Mouse (Mus musculus): ENCODE data around the gene Crtc2. TPM values are rescaled to one million over a fixed set of nuclear protein-coding genes. Genes with fewer than 3 reads are reported as not detected.
A peak's percentile ranks its signal among the peaks of the same experiment; 100 is the strongest.
"Not testable (repeated sequence)": the region's sequence is repeated elsewhere in the genome, so short reads cannot be mapped to it uniquely, and the experiment has no call there.

Gene Crtc2
- total RNA-seq, 2 experiments from 2014 or later: 38.3 to 49.5 TPM

DNA sequence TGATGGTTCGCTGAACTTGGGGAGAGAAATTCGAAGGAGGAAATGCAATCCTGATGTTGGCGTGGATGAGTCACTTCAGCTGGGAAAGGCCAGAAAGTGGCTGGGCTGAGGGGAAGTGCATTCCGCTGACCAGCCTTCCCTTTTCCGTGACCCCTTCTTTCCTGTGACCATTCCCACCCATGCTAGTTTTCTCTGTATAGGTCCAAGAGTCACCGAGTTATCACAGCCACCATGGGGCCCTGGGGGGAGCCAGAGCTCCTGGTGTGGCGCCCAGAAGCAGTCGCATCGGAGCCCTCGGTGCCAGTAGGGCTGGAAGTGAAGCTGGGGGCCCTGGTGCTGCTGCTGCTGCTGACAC lies 5.2 kb upstream of the Crtc2 start:
- Histone ChIP-seq H3K4me3 (peak overlapping the region; percentile 99), H3K27ac (peak overlapping the region; percentile 98)
- TF ChIP-seq CTCF (conservative IDR thresholded peaks at IDR 0.05): no peak
- DNase-seq (ENCODE audit: low spot score in 2 of 2): no peak

GRCm38 (mm10) chr3:90250791-90251190 lies 3.2 kb upstream of the Crtc2 start:
- TF ChIP-seq CTCF (conservative IDR thresholded peaks at IDR 0.05): no peak
- H3K27ac ChIP-seq: peak overlapping the region; percentile 53; the same call in 1 of the 2 replicates
- H3K4me3 ChIP-seq: no peak overlapping the region
- DNase-seq (ENCODE audit: low spot score in 2 of 2): no peak

DNA sequence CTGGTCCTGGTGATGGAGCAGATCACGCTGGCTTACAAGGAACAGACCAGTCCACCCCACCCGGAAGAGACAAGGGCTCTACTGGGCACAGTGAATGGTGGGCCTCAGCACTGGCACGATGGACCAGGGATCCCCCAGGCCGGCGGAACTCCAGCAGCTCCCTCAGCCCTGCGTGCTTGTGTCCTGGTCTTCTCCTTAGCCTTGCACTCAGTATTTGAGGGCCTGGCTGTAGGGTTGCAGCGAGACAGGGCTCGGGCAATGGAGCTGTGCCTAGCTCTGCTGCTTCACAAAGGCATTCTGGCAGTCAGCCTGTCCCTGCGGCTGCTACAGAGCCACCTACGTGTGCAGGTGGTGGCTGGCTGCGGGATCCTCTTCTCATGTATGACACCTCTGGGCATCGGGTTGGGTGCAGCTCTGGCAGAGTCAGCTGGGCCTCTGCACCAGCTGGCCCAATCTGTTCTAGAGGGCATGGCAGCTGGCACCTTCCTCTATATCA lies 2.2 kb upstream of the Crtc2 start:
- DNase-seq (ENCODE audit: low spot score in 2 of 2); H3K4me3 ChIP-seq: not testable (repeated sequence)

GRCm38 (mm10) chr3:90252659-90253058 lies 1.3 kb upstream of the Crtc2 start:
- not testable (repeated sequence) for H3K4me3 ChIP-seq; H3K27ac ChIP-seq; DNase-seq (ENCODE audit: low spot score in 2 of 2)

More for the DNA sequence above, 2.2 kb upstream of the Crtc2 start:
- peak overlapping the region; percentile 53; the same call in 1 of the 2 replicates for H3K27ac ChIP-seq

DNA sequence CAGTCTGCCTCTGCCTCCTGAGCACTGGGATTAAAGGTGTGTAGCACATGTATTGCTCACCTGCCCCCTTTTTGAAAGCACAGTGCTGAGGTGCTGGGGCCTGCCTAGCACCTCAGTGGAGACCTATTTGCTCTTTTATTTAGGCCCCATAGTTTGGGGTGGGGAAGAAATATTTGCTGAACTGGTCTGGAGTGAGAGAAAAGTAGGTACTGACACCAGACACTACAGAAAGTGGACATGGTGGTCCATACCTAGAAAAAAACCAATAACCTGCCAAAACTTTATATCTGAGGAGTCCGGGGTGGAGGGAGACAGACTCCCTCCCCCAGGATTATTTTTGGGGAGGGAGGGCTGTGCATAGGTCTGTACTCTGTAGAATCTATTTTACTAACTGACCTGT lies 789 bp upstream of the Crtc2 start:
- not testable (repeated sequence) for DNase-seq (ENCODE audit: low spot score in 2 of 2); H3K4me3 ChIP-seq
- H3K27ac ChIP-seq: peak overlapping the region; percentile 10; the same call in 1 of the 2 replicates

GRCm38 (mm10) chr3:90254419-90255193 lies 643 bp downstream of the Crtc2 start:
- Histone ChIP-seq H3K27ac (peak overlapping the region; percentile 95), H3K4me3 (peak overlapping the region; percentile 97)
- no peak for TF ChIP-seq CTCF (conservative IDR thresholded peaks at IDR 0.05)
- DNase-seq (ENCODE audit: low spot score in 2 of 2): no peak

- TF ChIP-seq CTCF (conservative IDR thresholded peaks at IDR 0.05): no peak
- H3K4me3 ChIP-seq: peak overlapping the region; percentile 97
- H3K27ac ChIP-seq: peak overlapping the region; percentile 95; the same call in 1 of the 2 replicates
- no peak for DNase-seq (ENCODE audit: low spot score in 2 of 2)
These were observed 1.2 kb downstream of the Crtc2 start for GRCm38 (mm10) chr3:90255194-90255565.

DNA sequence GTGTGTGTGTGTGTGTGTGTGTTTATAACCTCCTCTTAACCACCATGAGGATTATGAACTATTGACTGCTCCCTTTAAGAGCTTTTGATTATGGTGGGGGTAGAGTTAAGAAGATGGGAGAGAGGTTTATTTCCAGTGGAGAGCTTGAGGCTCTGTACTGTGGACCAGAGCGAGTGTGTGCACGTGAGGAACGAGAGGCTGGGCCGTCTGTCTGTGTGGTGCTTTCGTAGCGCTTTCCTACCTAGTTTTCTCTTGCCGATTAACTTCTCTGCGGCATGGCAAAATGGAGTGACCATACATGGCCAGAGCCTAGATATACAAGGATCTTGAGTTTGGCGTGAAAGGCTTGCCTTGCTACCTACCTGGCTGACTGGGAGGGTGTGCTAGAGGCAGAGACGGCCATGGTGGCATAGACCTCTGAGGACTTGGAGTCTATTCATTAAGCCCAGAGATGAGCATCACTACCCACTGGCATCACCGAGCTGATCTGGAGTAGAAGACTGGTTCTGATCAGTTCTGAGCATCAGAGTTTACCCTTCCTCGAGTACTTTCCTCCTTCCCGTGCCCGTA lies 1.9 kb downstream of the Crtc2 start:
- Histone ChIP-seq H3K27ac (no peak overlapping the region), H3K4me3 (no peak overlapping the region)
- DNase-seq (ENCODE audit: low spot score in 2 of 2): no peak
- TF ChIP-seq CTCF (conservative IDR thresholded peaks at IDR 0.05): no peak

DNA sequence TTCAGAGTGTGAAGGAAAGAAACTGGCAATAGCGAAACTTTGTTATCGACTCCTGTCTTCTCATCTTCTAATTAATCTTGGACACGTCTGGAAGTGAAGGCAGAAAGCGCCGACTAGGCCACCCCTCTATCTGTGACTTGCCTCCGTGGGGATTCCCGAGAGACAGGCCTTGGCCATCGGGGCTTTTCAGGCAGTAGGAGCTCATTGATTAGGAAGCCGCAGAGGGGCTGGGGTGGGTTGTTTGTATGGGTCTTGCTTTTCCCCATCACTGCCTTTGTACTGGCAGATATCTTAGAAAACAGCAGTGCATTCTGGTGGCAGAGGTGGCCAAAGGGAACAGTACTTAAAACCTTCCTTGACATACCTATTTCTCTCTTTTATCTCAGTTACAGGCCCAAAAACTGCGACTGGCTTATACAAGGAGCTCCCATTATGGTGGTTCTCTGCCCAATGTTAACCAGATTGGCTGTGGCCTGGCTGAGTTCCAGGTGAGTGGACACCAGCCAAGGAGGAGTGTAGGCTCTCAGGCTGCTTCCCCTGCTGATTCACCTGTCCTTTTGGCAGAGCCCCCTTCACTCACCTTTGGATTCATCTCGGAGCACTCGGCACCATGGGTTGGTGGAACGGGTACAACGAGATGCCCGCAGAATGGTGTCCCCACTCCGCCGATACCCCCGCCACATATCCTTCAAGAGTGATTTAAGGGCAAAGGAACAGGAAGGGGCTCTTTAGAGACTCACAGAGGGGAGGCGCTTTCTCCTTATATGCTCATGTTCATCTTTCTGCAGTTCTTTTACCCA lies 3.0 kb downstream of the Crtc2 start:
- Histone ChIP-seq H3K27ac (no peak overlapping the region), H3K4me3 (no peak overlapping the region)
- DNase-seq (ENCODE audit: low spot score in 2 of 2): no peak
- no peak for TF ChIP-seq CTCF (conservative IDR thresholded peaks at IDR 0.05)

- no peak for DNase-seq (ENCODE audit: low spot score in 2 of 2)
- H3K4me3 ChIP-seq: no peak overlapping the region
- TF ChIP-seq CTCF (conservative IDR thresholded peaks at IDR 0.05): no peak
- H3K27ac ChIP-seq: no peak overlapping the region
These were observed 4.6 kb downstream of the Crtc2 start for GRCm38 (mm10) chr3:90258521-90258920.

DNA sequence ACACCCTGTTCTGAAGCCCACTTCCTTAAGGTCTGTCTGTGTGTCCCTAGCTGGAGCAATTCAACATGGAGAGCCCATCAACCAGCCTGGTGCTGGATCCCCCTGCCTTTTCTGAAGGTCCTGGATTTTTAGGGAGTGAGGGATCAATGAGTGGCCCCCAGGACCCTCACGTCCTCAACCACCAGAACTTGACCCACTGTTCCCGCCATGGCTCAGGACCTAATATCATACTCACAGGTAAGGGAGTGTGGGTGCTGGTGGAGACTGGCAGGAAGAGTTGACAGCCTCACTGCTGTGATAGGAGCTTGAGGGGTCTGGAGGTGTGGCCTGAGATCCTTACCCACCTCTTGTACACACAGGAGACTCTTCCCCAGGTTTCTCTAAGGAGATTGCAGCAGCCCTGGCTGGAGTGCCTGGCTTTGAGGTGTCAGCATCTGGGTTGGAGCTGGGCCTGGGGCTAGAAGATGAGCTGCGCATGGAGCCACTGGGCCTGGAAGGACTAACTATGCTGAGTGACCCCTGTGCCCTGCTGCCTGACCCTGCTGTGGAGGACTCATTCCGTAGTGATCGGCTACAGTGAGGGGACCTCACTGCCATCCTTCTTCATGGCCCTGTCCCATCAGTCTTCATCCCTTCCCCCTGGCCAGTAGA lies 9.3 kb downstream of the Crtc2 start:
- no peak for DNase-seq (ENCODE audit: low spot score in 2 of 2)
- Histone ChIP-seq H3K4me3 (no peak overlapping the region), H3K27ac (no peak overlapping the region)
- TF ChIP-seq CTCF (conservative IDR thresholded peaks at IDR 0.05): no peak

GRCm38 (mm10) chr3:90264687-90265033 lies 10.7 kb downstream of the Crtc2 start:
- no peak for TF ChIP-seq CTCF (conservative IDR thresholded peaks at IDR 0.05)
- DNase-seq (ENCODE audit: low spot score in 2 of 2): no peak
- H3K4me3 ChIP-seq: peak overlapping the region; percentile 84
- H3K27ac ChIP-seq: peak overlapping the region; percentile 98

All from layer of hippocampus, adult 2 months (tissue).